Mouse (Mus musculus): ENCODE data around the gene Prkar1b.

Prkar1b gene

DNA sequence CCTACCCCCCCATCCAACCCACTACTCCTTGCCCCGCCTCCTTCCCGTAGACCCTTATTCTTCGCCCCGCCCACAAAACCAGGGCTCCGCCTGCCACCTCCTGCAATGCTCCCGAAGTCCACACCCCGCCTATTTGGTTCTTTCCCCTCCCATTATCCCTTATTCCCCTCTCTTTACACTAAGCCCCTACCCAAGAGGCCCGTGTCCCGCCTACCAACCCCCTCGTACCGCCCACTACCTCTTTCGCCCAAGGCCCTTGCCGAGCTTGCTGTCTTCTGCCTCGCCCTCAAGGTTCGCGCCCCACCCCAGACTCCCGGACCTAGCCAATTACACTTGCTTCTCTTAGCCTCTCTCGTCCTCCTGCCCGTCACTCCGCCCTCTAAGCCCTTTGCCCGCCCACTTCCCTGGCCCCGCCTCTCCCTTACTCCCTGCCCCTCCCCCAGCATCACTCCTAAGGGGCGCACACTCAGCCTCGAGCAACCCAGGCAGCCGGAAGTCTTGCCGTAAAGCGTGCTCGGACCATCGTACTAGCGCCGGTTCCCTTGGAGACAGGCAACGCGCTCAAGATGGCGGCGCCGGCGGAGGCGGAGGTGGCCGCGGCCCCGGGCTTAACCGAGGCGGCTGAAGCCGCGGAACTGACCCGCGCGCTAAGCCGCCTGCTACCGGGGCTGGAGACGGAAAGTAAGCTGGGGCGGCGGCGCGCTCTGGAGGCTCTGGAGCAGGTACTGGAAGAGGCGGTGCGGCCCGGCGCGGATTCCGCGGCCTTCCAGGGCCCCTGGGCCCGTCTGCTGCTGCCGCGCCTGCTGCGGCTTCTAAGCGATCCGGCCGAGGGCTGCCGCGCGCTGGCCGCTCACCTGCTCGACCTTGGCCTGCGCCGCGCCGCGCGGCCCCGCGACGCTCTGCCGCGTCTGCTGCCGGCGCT, at the start of gene Prkar1b, which contains the start of gene Dnaaf5:
Gene Prkar1b (minus strand): TSS at position 321 of the 922 bp plus-strand sequence.
Gene Dnaaf5 (plus strand): TSS at position 543 of the 922 bp plus-strand sequence.
- DNase-seq (ENCODE audit: low read depth, low spot score): peak; percentile 98

DNA sequence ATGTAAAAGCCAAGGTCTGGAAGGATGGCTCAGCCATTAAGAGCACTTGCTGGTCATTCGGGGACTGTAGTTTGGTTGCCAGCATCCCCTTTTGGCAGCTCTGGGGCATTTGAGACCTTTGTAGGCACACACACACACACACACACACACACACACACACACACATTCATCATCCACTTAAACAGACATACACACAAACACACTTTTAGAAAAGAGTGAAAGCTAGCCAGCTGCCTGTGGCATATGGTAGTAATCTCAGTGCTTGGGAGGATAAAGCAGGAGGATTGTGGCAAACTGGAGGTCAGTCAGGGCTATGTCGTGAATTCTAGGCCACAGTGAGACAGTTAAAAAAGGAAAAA, 49.8 kb upstream of the Prkar1b start:
- no peak for DNase-seq (ENCODE audit: low read depth, low spot score)

DNA sequence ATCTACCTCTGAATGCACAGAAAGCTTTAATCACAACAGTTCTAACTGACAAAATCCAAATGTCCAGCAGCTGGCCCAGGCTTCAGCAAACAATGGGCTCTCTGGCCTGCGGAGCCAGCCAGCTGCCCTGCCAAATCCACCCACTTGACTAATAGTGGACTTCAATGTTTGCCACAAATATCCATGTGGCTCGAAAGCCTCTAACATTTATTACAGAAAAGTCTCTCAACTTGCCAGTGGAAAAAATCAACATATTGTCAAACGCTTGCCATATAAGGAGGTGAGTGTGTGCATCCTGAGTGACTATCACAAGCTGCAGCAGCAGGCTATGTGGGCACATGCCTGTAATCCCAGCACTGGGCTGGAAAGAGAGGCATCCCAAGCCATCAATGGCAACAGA, 49.0 kb upstream of the Prkar1b start:
- DNase-seq (ENCODE audit: low read depth, low spot score): no peak

DNA sequence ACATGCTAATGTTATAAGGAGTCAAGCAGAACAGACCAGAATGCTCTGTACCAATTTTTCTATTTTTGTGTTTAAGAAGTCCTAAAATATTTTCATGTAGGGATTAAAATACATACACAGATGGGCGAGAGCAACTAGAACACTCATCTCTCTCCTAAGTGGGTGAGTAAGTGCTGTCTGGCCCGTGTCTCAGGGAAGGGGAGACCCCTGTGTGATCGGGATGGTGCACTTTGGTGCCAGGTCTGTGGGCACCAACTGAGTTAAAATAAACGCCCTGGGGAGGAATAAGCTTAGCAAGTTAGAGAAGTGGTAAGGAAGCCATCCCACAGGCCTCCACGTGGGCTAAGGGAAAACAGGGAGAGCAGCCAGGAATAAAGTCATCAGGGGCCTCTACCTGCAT, 41.2 kb upstream of the Prkar1b start:
- no peak for DNase-seq (ENCODE audit: low read depth, low spot score)

DNA sequence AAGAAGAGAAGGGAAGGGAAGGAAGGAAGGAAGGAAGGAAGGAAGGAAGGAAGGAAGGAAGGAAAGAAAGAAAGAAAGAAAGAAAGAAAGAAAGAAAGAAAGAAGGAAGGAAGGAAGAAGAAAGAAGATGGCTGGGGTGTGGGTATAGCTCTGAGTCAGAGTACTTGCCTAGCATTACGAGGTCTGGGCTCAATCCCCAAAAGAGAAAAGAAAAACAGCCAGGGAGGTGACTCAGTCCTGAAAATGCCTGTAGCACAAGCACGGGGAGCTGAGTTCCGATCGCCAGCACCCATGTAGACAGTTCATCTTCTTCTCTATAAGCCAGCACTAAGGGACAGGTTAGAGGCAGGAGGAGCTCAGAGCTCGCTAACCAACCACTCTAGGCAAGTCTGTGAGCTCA, 39.9 kb upstream of the Prkar1b start:
- DNase-seq (ENCODE audit: low read depth, low spot score): no peak

DNA sequence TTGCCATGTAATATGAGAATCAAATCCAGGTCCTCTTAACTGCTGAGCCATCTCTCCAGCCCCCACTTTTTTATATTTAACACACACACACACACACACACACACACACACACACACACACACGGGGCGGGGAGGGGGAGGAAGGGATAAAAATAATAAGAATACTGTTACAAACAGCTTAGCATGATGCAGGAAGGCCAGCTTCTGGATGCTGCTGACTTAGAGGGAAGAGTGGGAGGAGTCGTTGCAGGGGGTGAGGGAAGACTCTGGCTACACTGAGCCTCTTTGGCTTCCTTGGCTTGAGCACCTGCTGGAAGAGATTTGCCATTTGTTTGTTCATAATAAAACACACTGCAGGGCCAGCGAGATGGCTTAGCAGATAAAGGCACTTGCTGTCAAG, 35.1 kb upstream of the Prkar1b start:
- DNase-seq (ENCODE audit: low read depth, low spot score): no peak

DNA sequence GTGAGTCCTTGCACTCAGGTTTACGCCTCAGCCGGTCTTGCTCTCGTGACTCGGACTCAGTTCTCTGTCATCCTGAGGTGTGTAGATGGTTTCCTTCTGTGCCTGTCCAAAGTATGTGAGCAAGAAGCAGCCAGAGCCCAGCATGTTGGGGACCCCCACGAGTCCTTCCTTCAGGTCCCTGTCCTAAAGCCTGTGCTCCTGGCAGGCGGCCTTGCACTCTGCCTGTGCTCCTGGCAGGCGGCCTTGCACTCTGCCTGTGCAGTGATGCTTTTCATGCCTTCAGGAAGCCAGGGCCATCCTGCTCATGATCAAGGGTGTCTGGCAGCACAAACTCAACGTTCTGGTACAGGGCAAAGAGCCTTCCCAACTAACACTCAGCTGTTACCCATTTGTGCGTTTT, 33.8 kb upstream of the Prkar1b start:
- DNase-seq (ENCODE audit: low read depth, low spot score): no peak

DNA sequence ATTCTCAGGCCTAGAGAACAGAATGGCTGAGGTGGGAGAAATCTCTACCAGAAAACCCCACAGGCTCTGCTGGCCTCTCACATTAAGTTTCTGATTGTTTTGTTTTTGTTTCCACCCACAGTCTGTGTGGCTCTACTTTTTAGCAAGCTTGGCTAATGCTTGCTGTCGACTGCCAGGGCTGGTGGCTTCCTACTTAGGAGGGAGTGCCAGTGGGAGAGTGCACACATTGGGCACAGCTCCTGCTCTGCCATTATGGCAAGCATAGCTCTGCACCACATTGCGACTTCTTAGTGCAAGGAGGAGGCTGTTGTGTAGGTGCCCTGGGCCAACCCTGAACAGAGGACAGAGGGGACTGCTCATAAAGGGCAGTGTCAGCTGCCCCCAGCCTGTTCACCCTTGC, 33.3 kb upstream of the Prkar1b start:
- DNase-seq (ENCODE audit: low read depth, low spot score): no peak

DNA sequence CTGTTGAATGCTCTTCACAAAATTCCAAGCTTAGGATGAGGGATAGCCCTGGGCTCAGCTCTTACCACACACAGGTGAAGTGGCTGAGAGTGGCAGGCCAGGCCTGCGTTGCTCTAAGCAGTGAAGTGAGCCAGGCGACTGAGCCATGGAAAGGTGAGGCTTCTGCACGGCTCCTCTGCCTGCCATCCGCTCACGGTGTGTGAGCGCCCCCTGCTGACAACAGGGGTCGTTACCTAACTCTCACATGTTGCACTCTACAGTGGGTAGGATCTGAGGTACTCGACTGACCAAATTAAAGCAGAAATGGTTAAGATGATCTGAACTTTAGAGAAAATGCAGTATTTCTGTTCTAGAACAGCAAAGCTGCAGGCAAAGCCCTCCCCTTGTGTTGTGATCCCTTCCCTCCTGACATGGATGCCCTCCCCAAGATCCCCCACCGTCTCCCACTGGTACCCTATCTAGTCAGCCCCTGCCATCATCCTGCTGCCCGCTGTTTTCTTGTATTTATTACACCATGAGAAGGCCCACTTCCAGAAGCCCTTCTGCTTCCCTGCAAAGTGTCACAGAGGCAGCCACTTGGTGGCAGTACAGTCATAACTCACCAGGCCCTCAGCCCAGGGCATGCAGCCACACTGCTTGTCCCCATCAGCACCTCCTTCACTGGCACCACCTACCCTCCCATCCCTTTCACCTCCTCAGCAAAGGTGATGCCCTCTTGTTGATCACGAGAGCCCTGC, 29.3 kb upstream of the Prkar1b start:
- DNase-seq (ENCODE audit: low read depth, low spot score): peak; percentile 74

DNA sequence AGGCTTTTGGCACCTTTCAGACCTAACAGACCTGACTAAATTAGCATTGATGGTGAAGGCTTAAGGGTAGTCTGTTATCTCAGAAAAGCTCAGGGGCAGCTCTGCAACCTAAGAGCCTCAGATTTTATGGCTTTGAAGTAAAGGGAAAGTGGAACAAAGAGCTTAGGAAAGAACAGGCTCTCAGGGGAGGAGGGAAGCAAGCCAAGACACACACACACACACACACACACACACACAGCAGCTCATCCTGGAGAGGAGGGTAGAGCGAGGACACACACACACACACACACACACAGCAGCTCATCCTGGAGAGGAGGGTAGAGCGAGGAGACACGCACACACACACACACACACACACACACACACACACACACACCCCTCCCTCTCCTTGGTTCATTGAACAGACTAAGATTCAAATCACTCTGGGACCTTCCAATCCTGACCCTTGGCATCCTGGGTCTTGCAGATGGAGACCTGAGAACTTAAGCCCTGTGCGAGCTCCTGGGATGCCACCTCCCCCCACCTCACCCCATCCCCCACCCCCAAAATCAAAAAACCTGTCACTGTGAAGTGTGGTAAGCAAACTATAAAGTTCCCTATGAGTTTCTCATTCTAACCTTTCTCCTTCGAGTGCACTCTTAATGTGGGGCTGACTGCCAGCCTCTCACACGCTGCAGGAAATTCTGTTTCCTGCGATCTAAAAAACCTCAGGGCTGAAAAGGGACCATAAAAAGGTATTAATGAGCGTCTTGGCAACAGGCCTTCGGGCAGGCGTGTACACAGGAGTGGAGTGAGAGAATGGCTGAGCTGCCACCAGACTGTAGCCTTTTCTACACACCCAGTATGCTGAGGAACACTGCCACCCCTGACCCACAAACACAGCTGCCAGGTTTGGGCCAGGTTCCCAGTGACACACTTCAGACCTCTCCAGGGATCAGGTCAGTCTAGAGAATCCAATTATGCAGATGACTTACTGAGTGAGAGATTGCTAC, 25.1 kb upstream of the Prkar1b start:
- DNase-seq (ENCODE audit: low read depth, low spot score): no peak

DNA sequence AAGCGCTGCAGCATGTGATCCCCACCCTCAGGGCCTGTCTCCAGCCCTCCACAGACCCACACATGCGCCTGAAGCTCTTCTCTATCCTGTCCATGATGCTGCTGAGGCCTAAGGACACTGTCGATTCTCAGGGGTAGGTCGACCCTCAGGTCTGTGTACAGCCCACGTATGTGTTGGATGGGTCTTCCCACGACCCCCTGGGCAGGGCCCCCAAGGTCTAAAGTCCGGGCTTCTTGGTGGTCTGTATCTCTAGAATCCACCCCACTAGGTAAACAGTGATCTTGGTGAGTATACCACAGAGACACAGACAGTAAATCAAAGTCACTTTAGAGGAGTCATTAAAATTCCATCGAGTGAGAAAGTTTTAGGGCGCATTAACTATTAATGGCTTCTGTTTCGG, 24.3 kb upstream of the Prkar1b start:
- DNase-seq (ENCODE audit: low read depth, low spot score): no peak

DNA sequence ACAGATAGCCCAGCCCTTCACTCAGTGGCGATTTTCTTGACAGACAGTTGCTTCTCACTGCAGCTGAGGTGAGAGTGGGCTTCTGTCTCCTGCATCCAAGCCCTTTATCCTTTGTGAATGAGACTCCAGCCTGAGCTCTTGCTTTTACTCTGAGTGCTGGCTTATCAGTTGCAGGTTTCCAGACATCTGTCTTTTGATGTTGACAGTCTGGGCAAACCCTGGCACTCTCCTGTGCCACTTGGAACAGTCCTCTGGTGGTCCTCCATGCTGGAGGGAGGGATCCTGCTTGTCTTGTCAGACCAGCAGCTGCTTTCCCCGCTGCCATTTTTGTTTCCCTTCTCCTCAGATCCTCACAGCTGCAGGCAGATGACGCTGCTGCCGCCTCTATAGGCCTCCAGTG, 22.1 kb upstream of the Prkar1b start:
- no peak for DNase-seq (ENCODE audit: low read depth, low spot score)

DNA sequence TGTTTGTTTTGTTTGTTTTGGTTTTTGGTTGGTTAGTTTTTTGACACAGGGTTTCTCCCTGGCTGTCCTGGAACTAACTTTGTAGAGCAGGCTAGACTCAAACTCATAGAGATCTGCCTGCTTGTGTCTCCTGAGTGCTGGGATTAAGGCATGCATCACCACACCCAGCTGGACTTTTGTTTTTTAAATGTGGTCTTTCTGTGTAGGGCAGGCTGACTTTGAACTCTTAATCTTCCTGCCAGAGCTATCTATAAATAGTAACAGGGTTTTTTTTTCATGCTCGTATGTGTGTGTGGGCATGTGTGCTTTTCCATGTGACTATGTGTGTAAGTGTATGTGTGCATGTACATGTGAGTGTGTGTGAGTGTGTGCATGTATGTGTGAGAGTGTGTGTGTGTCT, 17.7 kb upstream of the Prkar1b start:
- no peak for DNase-seq (ENCODE audit: low read depth, low spot score)

DNA sequence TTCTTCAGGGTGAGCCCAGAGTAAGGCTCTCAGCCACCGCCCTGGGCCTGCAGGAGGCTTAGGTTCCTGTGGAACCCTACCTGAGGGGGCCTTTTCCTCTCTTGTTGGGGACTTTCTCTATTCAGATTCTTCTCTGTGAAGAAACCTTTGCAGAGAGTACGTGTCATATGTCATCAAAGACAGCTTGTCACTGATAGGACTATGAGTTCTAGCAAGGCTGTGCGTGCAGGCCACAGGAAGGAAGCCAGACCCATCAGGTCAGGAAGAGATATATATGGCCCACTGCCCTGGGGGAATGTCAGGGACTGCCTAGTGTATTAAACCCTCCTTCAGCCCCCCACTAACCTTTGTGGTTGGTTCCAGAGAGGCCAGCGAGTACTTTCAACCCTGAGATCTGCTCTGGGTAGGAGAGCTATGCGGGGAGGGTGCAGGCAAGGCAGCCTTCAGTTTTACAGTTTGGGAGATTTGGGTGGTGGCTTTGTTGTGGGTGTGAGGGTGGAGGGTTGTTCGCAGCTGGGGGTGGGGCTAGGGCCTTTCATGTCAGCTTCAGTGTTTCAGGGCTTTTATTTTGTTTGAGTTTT, 17.1 kb upstream of the Prkar1b start:
- no peak for DNase-seq (ENCODE audit: low read depth, low spot score)

DNA sequence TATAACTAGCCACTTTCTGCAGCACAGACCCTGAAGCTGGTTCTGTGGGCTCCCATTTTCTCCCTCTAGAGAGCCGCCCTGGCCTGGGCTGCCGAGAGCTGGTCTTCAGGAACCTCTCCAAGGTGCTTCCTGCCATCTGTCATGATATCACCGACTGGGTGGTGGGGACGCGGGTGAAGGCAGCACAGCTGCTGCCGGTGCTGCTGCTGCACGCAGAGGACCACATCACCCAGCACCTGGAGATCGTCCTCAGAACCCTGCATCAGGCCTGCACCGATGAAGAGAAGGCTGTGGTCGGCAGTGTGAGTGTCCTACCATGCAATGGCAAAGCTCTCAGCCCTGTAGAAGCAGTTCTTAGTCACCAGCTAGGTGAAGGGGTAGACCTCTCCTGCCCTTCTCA, 11.8 kb upstream of the Prkar1b start:
- no peak for DNase-seq (ENCODE audit: low read depth, low spot score)

DNA sequence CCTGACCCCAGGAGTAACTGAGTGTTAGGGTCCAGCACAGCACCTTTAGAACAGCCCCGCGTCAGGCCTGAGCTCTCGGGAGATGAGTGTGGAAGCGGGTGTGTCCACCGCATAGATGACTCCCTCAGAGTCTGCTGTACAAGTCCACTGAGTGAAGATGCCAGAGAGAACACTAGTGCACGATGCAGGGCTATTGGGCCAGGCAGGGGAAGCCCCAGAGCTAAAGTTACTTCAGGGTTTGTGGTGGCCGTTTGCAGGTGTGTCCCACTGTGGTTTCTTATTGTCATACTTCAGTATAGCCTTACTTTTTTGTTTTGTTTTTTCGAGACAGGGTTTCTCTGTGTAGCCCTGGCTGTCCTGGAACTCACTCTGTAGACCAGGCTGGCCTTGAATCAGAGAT, 11.1 kb upstream of the Prkar1b start:
- no peak for DNase-seq (ENCODE audit: low read depth, low spot score)

DNA sequence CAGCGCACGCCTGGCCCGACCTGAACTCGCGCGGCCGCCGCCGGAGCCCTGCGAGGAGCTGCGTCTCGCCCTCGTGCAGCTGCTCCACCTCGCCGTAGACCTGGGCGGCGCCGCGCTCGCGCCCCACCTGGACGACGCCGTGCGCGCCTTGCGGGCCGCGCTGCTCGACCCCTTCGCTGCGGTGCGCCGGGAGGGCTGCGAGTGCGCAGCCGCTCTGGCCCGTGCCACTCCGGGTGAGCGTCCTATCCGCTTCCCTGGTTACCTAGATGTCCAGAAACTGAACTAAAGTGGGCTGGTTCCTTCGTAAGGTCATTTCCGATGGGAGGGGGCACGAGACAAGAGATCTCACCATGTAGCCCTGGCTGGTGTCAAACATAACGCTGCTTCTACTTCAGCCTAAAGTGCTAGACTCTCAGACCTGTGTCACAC, 816 bp upstream of the Prkar1b start:
- DNase-seq (ENCODE audit: low read depth, low spot score): no peak

DNA sequence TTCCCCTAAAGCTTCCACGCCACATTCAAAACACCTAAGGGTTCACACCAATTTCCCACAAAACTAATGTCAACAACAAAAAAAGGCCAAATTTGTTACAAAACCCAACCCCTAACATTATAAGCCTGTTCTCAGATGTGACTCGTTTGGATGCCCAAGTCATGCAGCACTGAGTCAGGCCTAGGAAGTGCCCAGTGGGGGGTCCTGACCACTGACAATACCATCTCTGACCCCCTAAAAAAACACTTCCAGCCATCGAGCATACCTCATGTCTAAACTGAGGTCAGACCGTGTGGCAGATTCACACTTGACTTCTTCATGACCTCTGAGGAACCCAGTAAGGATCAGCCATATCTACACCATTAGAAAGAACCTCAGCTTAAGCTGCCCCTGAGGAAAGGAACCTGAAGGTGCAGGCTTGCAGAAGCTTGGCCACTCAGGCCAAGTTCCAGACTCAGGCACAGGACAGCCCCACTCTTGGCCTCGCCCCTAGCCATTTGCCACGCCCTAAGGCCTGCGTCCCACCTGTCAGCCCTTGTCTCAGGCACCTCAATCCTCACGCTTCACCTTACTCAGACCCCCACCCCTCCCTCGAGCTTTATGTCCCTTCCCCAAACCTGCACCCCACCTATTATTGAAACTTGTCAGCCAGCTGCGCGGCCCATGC, 662 bp downstream of the Prkar1b start:
- no peak for DNase-seq (ENCODE audit: low read depth, low spot score)

DNA sequence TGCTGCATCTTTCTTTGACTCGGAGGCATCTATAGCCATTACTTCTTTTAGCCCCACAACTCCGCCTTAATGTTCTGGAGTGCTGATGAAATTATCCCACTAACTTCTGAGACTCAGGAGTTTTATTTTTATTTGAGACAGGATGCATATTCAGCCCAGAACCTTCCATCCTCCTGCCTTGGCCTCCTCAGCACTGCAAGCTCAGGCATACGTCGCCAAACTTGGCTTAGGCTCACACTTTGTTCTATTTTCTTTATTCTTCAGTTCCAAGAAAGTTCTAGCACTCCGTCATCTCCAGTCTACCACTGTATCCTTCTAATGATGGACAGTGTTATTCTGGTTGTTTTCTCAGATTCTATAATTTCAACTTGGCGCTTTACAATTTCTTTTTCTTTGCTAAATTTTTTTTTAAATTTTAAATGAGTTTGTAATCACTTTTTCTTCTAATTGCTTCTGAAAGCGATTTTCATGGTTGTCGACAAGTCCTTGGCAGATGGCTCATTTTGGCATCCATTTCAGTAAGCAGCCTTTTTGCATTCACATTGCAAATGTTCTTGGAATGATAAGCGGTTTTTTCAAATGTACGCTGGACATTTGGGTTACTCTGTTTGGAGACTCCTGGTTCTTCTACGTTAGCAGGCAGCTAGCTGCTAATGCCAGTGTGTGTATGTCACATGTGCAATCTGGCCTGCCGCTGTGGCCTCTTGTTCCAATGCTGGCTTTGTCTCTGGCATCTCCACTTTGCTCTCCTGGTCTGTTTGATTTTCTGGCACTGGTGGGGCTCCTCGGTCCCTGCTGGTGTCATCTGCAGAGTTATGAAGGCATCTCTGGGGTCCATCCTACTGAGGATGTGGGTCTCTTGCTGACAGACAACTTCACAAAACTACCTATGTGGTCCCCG, 2.4 kb downstream of the Prkar1b start:
- no peak for DNase-seq (ENCODE audit: low read depth, low spot score)
